Mouse (Mus musculus) neural tube, embryonic 11.5 days (tissue): ENCODE measurements around the gene 2310030G06Rik. TPM values are rescaled to one million over a fixed set of nuclear protein-coding genes. Genes with fewer than 3 reads are reported as not detected.

Source experiments
- ATAC-seq: fragments of 200-750 bp; cut with Nextera tagmentation; 2 replicates; pipeline ENCODE4 v1.8.0; 2017; ENCODE audit warnings: moderate number of reproducible peaks, mild to moderate bottlenecking, moderate TSS enrichment, moderate library complexity; ENCODE audit not compliant: insufficient read depth, low FRiP score, low TSS enrichment
- DNase-seq: peaks from one replicate; pipeline ENCODE4 v3.0.0-alpha.2; 2015; ENCODE audit warnings: low spot score
- H3K27ac ChIP-seq: fragments of 300-500 bp; sonication (generic); 2 replicates; pipeline ENCODE4 v1.5.1; 2014; ENCODE audit warnings: low read depth, mild to moderate bottlenecking, low read length
- H3K27me3 ChIP-seq: fragments of 300-500 bp; sonication (generic); 2 replicates; pipeline ENCODE4 v1.6.1; 2014; ENCODE audit warnings: mild to moderate bottlenecking, low read length, mixed read lengths; ENCODE audit not compliant: control insufficient read depth, insufficient read depth
- H3K36me3 ChIP-seq: fragments of 300-500 bp; sonication (generic); 2 replicates; pipeline ENCODE4 v1.6.1; 2014; ENCODE audit warnings: mild to moderate bottlenecking, low read length, moderate library complexity, mixed read lengths; ENCODE audit not compliant: control insufficient read depth, insufficient read depth
- H3K4me1 ChIP-seq: fragments of 300-500 bp; sonication (generic); 2 replicates; pipeline ENCODE4 v1.6.1; 2014; ENCODE audit warnings: low read length, mixed read lengths; ENCODE audit not compliant: control insufficient read depth, insufficient read depth
- H3K4me2 ChIP-seq: fragments of 300-500 bp; sonication (generic); 2 replicates; pipeline ENCODE4 v1.6.1; 2014; ENCODE audit warnings: low read depth, mild to moderate bottlenecking, moderate library complexity
- H3K4me3 ChIP-seq: fragments of 300-500 bp; sonication (generic); 2 replicates; pipeline ENCODE4 v1.5.1; 2014; ENCODE audit warnings: low read depth, low read length
- H3K9ac ChIP-seq: fragments of 300-500 bp; sonication (generic); 2 replicates; pipeline ENCODE4 v1.6.1; 2014; ENCODE audit warnings: mild to moderate bottlenecking, low read length
- H3K9me3 ChIP-seq: fragments of 300-500 bp; sonication (generic); 2 replicates; pipeline ENCODE4 v1.6.1; 2016; ENCODE audit warnings: low read length; ENCODE audit not compliant: control insufficient read depth
- WGBS: fragments of 180-500 bp; shearing (Covaris S2); extraction: QIAGEN DNeasy Blood & Tissue Kit; methylation state at CpG from one replicate; pipeline ENCODE4 v1.1.7; 2014; 5-methylcytosine and 5-hydroxymethylcytosine counted together
- polyA plus RNA-seq: library from polyadenylated mRNA; unstranded; fragments of >200 nt; fragmentation: Nextera tagmentation; extraction: Ambion mirVana; gene quantifications from 2 replicates; pipeline ENCODE4 v1.2.1, GENCODE M21; 2014

The 2310030G06Rik gene
- polyA plus RNA-seq, 1 experiment from 2014 or later = 1.1 TPM

GRCm38 (mm10) chr9:50751323-50751722 lies 5.0 kb upstream of the 2310030G06Rik start, which contains the start of gene Cryab:
Gene Cryab, plus strand, starts transcription at chr9:50751325.
- Histone ChIP-seq H3K4me1 (no peaks in the 10 kb centered on the region), H3K9ac (no peak within 1 kb of the TSS), H3K27me3 (no peaks in the 10 kb centered on the region), H3K4me3 (no peak within 1 kb of the TSS), H3K4me2 (no peak within 1 kb of the TSS), H3K36me3 (no peaks in the 10 kb centered on the region), H3K27ac (no peak within 1 kb of the TSS), H3K9me3 (no peaks in the 10 kb centered on the region)
- ATAC-seq (no peak), DNase-seq (no peak)
- WGBS = 75% methylated on average over 22 of the region's 22 CpGs

DNA sequence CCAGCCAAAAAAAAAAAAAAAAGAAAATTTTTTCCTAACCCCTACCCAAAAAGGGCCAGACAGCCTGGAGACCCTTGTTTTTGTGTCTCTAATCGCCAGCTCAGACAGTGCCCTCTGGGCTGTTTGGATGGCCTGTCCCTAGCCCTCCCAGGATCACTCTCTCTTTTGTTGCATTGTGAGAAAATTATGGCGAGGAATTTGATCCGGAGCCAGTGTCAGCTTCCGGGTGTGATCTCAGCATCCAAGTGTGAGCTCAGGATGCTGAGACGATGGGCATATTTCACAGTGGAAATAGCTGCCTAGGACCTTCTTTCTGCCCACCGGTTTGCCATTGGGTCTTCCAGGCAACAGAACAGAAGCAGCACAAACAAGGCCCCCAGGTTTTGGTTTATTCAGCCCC lies 4.4 kb upstream of the 2310030G06Rik start:
- DNase-seq = no peak
- no peak for ATAC-seq
- Histone ChIP-seq H3K4me3 (no peak overlapping the region), H3K9ac (no peak overlapping the region), H3K36me3 (no peaks in the 10 kb centered on the region), H3K9me3 (no peaks in the 10 kb centered on the region), H3K27me3 (no peaks in the 10 kb centered on the region), H3K27ac (no peak overlapping the region), H3K4me1 (no peaks in the 10 kb centered on the region), H3K4me2 (no peak overlapping the region)
- WGBS = 77% methylated on average over 6 of the region's 6 CpGs

- H3K36me3 ChIP-seq = no peaks in the 10 kb centered on the region
- no peak for DNase-seq
- no peaks in the 10 kb centered on the region for H3K9me3 ChIP-seq
- no peaks in the 10 kb centered on the region for H3K4me1 ChIP-seq
- H3K9ac ChIP-seq = peak overlapping the region; percentile 1; the same call in 1 of the 2 replicates
- no peak overlapping the region for H3K27ac ChIP-seq
- no peaks in the 10 kb centered on the region for H3K27me3 ChIP-seq
- peak overlapping the region; percentile 9; the same call in 1 of the 2 replicates for H3K4me3 ChIP-seq
- H3K4me2 ChIP-seq = peak overlapping the region; percentile 30
- no peak for ATAC-seq
- 12% methylated on average over 7 of the region's 7 CpGs for WGBS
Observed at GRCm38 (mm10) chr9:50745806-50746205, 530 bp downstream of the 2310030G06Rik start.

GRCm38 (mm10) chr9:50742744-50743143 lies 3.6 kb downstream of the 2310030G06Rik start:
- Histone ChIP-seq H3K36me3 (no peaks in the 10 kb centered on the region), H3K27ac (no peak overlapping the region), H3K4me1 (no peaks in the 10 kb centered on the region), H3K4me2 (no peak overlapping the region), H3K4me3 (no peak overlapping the region), H3K27me3 (no peaks in the 10 kb centered on the region), H3K9ac (no peak overlapping the region), H3K9me3 (no peaks in the 10 kb centered on the region)
- no peak for DNase-seq
- ATAC-seq = no peak
- 82% methylated on average over 2 of the region's 2 CpGs for WGBS

DNA sequence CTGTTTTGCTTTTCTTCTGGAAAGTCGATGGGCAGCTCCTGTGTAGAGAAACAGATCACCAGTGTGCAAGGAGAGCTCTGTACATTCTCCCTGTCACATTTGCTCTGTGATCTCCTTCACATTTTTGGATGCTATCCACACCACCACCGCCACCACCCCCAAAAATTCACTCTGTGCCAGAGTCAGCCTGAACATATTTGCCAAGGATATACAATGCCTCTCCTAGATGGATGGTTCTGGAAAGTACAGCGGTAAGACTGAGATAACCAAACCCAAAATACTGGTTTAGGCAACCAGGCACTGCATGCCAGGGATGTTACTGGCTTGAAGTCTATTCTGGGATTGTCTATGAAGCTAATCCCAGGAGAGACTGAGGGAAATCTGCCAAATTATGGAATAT lies 4.1 kb downstream of the 2310030G06Rik start:
- no peak overlapping the region for H3K4me3 ChIP-seq
- H3K27me3 ChIP-seq = no peaks in the 10 kb centered on the region
- H3K36me3 ChIP-seq = no peaks in the 10 kb centered on the region
- no peak for ATAC-seq
- H3K4me2 ChIP-seq = no peak overlapping the region
- 88% methylated on average over 3 of the region's 3 CpGs for WGBS
- no peaks in the 10 kb centered on the region for H3K9me3 ChIP-seq
- no peak overlapping the region for H3K9ac ChIP-seq
- DNase-seq = no peak
- H3K4me1 ChIP-seq = no peaks in the 10 kb centered on the region
- no peak overlapping the region for H3K27ac ChIP-seq

GRCm38 (mm10) chr9:50740867-50741784 lies 5.2 kb downstream of the 2310030G06Rik start:
- no peak overlapping the region for H3K4me3 ChIP-seq
- no peak overlapping the region for H3K4me2 ChIP-seq
- H3K36me3 ChIP-seq = no peaks in the 10 kb centered on the region
- H3K27ac ChIP-seq = no peak overlapping the region
- no peaks in the 10 kb centered on the region for H3K27me3 ChIP-seq
- 91% methylated on average over 14 of the region's 14 CpGs for WGBS
- H3K4me1 ChIP-seq = no peaks in the 10 kb centered on the region
- no peak overlapping the region for H3K9ac ChIP-seq
- DNase-seq (no peak), ATAC-seq (no peak)
- H3K9me3 ChIP-seq = no peaks in the 10 kb centered on the region

- ATAC-seq (peak; percentile 95), DNase-seq (peak; percentile 92)
- peak within 1 kb of the TSS; percentile 13; the same call in 1 of the 2 replicates for H3K4me3 ChIP-seq
- H3K27me3 ChIP-seq = no peaks in the 10 kb centered on the region
- WGBS = 15% methylated on average over 36 of the region's 36 CpGs
- H3K4me1 ChIP-seq = no peaks in the 10 kb centered on the region
- no peak within 1 kb of the TSS for H3K9ac ChIP-seq
- no peaks in the 10 kb centered on the region for H3K36me3 ChIP-seq
- H3K9me3 ChIP-seq = no peaks in the 10 kb centered on the region
- peak within 1 kb of the TSS; percentile 34 for H3K4me2 ChIP-seq
- no peak within 1 kb of the TSS for H3K27ac ChIP-seq
Observed at GRCm38 (mm10) chr9:50738914-50739870, 7.1 kb downstream of the 2310030G06Rik start, which contains the start of gene Dixdc1. Gene Dixdc1, minus strand, starts transcription at chr9:50739517.

DNA sequence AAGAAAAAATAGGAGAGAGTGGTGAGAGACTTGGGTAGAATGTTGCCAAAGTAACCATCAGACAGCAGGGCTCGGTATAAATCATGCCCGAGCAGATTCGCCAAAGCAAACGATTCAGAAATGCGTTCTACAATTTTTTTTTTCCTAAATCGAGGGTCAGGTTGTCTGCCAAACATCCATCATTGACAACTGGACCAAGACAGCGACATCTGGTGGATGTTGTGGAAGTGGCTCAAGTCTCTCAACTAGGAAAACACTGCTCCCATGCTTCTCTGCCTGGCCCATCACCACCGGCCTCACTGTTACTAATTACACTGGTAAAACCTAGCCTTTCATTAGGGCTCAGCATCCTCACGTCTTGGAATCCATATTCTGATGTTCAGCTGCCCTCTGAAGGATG lies 11.3 kb downstream of the 2310030G06Rik start:
- Histone ChIP-seq H3K4me1 (peaks cover 10% of the 10 kb centered on the region; the same call in 1 of the 2 replicates), H3K9me3 (no peaks in the 10 kb centered on the region), H3K27me3 (no peaks in the 10 kb centered on the region), H3K27ac (no peak overlapping the region), H3K9ac (no peak overlapping the region), H3K4me3 (no peak overlapping the region), H3K36me3 (no peaks in the 10 kb centered on the region), H3K4me2 (0 out of 2 replicates have a peak overlapping the region, but pooled peaks have one; percentile 10)
- DNase-seq (peak; percentile 63), ATAC-seq (no peak)
- 5% methylated on average over 9 of the region's 9 CpGs for WGBS
